Mouse (Mus musculus) myocyte (in vitro differentiated cells): Measurements from ENCODE around the gene Cntfr. TPM values are rescaled to one million over a fixed set of nuclear protein-coding genes. Genes with fewer than 3 reads are reported as not detected.

Experiments used
- H3K27me3 ChIP-seq: one replicate; pipeline ENCODE4 v1.6.1; 2011; ENCODE audit not compliant: control insufficient read depth, insufficient read depth, insufficient read length
- H3K36me3 ChIP-seq: one replicate; pipeline ENCODE4 v1.6.1; 2011; ENCODE audit not compliant: control insufficient read depth, insufficient read depth
- H3K4me2 ChIP-seq: one replicate; pipeline ENCODE4 v1.6.1; 2011; ENCODE audit warnings: low read depth, control low read depth
- H3K4me3 ChIP-seq: one replicate; pipeline ENCODE4 v1.5.1; 2011; ENCODE audit warnings: mild to moderate bottlenecking, control low read depth, moderate library complexity
- H3K79me2 ChIP-seq: one replicate; pipeline ENCODE4 v1.6.1; 2011; ENCODE audit not compliant: control insufficient read depth, insufficient read depth
- H3ac ChIP-seq: one replicate; pipeline ENCODE4 v1.6.1; 2011; ENCODE audit not compliant: control insufficient read depth, insufficient read length
- CEBPB ChIP-seq: IDR thresholded peaks from 2 replicates; pipeline ENCODE4 v1.6.1; 2011; ENCODE audit warnings: mild to moderate bottlenecking, moderate library complexity; ENCODE audit not compliant: poor library complexity, insufficient read depth, severe bottlenecking
- E2F4 ChIP-seq: IDR thresholded peaks from one replicate; pipeline ENCODE4 v1.6.1; 2011; ENCODE audit warnings: mild to moderate bottlenecking, control low read depth, moderate library complexity; ENCODE audit not compliant: insufficient read depth
- MAX ChIP-seq: IDR thresholded peaks from one replicate; pipeline ENCODE4 v1.6.1; 2011; ENCODE audit warnings: low read depth, mild to moderate bottlenecking, control low read depth
- MYOD1 ChIP-seq, 3 experiments: IDR thresholded peaks; one replicate each; pipeline ENCODE4 v1.6.1; 2011; ENCODE audit warnings: control low read depth in 2 of 3, low read depth in 2 of 3, mild to moderate bottlenecking in 2 of 3, moderate library complexity in 1 of 3; ENCODE audit not compliant: insufficient read length in 2 of 3, control insufficient read depth in 1 of 3
- MYOG ChIP-seq, 3 experiments: IDR thresholded peaks; one replicate each; pipeline ENCODE4 v1.6.1; 2011; ENCODE audit warnings: control low read depth in 2 of 3, low read depth in 2 of 3, mild to moderate bottlenecking in 2 of 3; ENCODE audit not compliant: insufficient read length in 2 of 3, control insufficient read depth in 1 of 3, insufficient read depth in 1 of 3
- POLR2A ChIP-seq: IDR thresholded peaks from one replicate; pipeline ENCODE4 v1.6.1; 2011; ENCODE audit warnings: low read depth, mild to moderate bottlenecking, control low read depth, moderate library complexity; ENCODE audit not compliant: insufficient read length
- POLR2AphosphoS2 ChIP-seq: IDR thresholded peaks from one replicate; pipeline ENCODE4 v1.6.1; 2011; ENCODE audit warnings: low read depth, control low read depth; ENCODE audit not compliant: insufficient read length
- REST ChIP-seq: IDR thresholded peaks from one replicate; pipeline ENCODE4 v1.6.1; 2011; ENCODE audit warnings: mild to moderate bottlenecking, control low read depth, moderate library complexity; ENCODE audit not compliant: insufficient read depth, insufficient read length
- SRF ChIP-seq: IDR thresholded peaks from one replicate; pipeline ENCODE4 v1.6.1; 2011; ENCODE audit warnings: low read depth; ENCODE audit not compliant: control insufficient read depth, insufficient read length
- TCF12 ChIP-seq: IDR thresholded peaks from one replicate; pipeline ENCODE4 v1.6.1; 2011; ENCODE audit warnings: mild to moderate bottlenecking, control low read depth; ENCODE audit not compliant: poor library complexity, insufficient read depth, severe bottlenecking
- TCF3 ChIP-seq: IDR thresholded peaks from one replicate; pipeline ENCODE4 v1.6.1; 2011; ENCODE audit warnings: low read depth, control low read depth; ENCODE audit not compliant: insufficient read length
- USF1 ChIP-seq: IDR thresholded peaks from one replicate; pipeline ENCODE4 v1.6.1; 2011; ENCODE audit warnings: low read depth, mild to moderate bottlenecking, control low read depth, moderate library complexity
- polyA plus RNA-seq: library from polyadenylated mRNA; unstranded; fragments of >200 nt; fragmentation: generic; extraction: Trizol; gene quantifications from one replicate; pipeline ENCODE4 v1.2.1, GENCODE M21; 2012; ENCODE audit warnings: missing spikeins

Cntfr gene
- polyA plus RNA-seq, 1 experiment: 0.06 TPM

DNA sequence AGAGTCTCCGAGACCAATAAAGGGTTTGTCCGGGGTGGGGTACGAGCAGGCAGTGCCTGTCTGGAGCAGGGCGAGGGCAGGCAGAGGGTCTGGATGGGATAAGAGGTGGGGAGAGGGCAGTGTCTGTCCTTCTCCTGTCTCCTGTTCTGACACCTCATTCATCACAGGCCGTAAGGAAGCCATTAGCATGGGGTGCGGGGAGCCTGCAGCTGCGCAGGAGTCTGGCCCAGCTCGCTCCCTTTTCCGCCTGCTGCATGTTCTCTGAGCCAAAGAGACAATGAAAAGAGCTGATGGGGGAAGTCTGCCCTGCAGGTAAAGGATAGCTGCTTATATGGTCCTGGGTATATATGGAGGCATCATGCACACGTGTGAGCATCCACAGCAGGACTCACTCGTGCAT lies 34.2 kb downstream of the Cntfr start:
- H3K36me3 ChIP-seq: no peaks in the 10 kb centered on the region
- TF ChIP-seq USF1: no peak
- H3ac ChIP-seq: no peak overlapping the region
- no peak overlapping the region for H3K4me2 ChIP-seq
- no peak overlapping the region for H3K4me3 ChIP-seq
- peaks cover 5% of the 10 kb centered on the region for H3K27me3 ChIP-seq
- H3K79me2 ChIP-seq: no peaks in the 10 kb centered on the region

GRCm38 (mm10) chr4:41660851-41661430 lies 35.9 kb downstream of the Cntfr start:
- H3K36me3 ChIP-seq: no peaks in the 10 kb centered on the region
- no peak overlapping the region for H3K4me2 ChIP-seq
- H3K4me3 ChIP-seq: no peak overlapping the region
- TF ChIP-seq MYOD1 (IDR thresholded peaks at IDR 0.05; ENCODE audit: control insufficient read depth in 1 of 3, insufficient read length in 2 of 3, low read depth in 2 of 3) (no peak), REST (no peak), TCF12 (no peak), MYOG (IDR thresholded peaks at IDR 0.05; ENCODE audit: control insufficient read depth in 1 of 3, insufficient read depth in 1 of 3, insufficient read length in 2 of 3, low read depth in 2 of 3) (no peak), MAX (no peak), CEBPB (no peak), TCF3 (no peak), USF1 (no peak), POLR2A (no peak), POLR2AphosphoS2 (no peak), E2F4 (no peak), SRF (no peak)
- no peaks in the 10 kb centered on the region for H3K79me2 ChIP-seq
- no peak overlapping the region for H3ac ChIP-seq
- peaks cover 13% of the 10 kb centered on the region for H3K27me3 ChIP-seq

- no peaks in the 10 kb centered on the region for H3K36me3 ChIP-seq
- H3K4me3 ChIP-seq: no peak overlapping the region
- H3K27me3 ChIP-seq: peaks cover 13% of the 10 kb centered on the region
- no peaks in the 10 kb centered on the region for H3K79me2 ChIP-seq
- TF ChIP-seq MYOD1 (IDR thresholded peaks at IDR 0.05; ENCODE audit: control insufficient read depth in 1 of 3, insufficient read length in 2 of 3, low read depth in 2 of 3): no peak
- TF ChIP-seq SRF: no peak
- TF ChIP-seq USF1: no peak
- no peak for TF ChIP-seq POLR2AphosphoS2
- no peak for TF ChIP-seq TCF12
- TF ChIP-seq REST: no peak
- no peak for TF ChIP-seq CEBPB
- no peak for TF ChIP-seq E2F4
- TF ChIP-seq MAX: no peak
- no peak overlapping the region for H3ac ChIP-seq
- no peak overlapping the region for H3K4me2 ChIP-seq
Measured at GRCm38 (mm10) chr4:41659556-41659955, 37.3 kb downstream of the Cntfr start.

GRCm38 (mm10) chr4:41658566-41659384 lies 38.1 kb downstream of the Cntfr start:
- H3ac ChIP-seq: no peak overlapping the region

DNA sequence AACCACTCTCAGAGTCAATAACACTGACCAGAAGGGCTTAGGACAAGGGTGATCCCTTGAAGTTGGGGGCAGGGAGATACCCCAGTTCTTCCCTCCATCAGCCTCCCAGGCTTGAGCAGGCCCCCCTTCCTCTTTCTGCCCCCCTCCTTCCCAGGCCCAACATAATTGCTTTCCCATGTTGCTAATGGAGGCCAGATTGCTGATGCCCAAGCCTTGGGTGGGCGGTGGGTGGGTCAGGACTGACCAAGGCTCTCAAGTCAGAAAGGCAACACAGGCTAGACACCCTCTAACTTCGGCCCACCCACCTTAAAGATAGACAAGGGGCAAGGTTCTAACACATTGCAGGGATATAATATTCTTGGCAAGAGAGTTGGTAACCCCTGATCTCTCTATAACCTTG lies 41.4 kb downstream of the Cntfr start:
- no peaks in the 10 kb centered on the region for H3K79me2 ChIP-seq
- no peak overlapping the region for H3K4me2 ChIP-seq
- no peak overlapping the region for H3K4me3 ChIP-seq
- no peak for TF ChIP-seq REST
- H3K27me3 ChIP-seq: peaks cover 23% of the 10 kb centered on the region
- no peak overlapping the region for H3ac ChIP-seq
- H3K36me3 ChIP-seq: no peaks in the 10 kb centered on the region

More at GRCm38 (mm10) chr4:41658566-41659384, 38.1 kb downstream of the Cntfr start:
- no peak overlapping the region for H3K4me3 ChIP-seq
- H3K36me3 ChIP-seq: no peaks in the 10 kb centered on the region
- H3K4me2 ChIP-seq: no peak overlapping the region
- H3K79me2 ChIP-seq: no peaks in the 10 kb centered on the region
- TF ChIP-seq POLR2A (no peak), TCF12 (no peak), MYOD1 (IDR thresholded peaks at IDR 0.05; ENCODE audit: control insufficient read depth in 1 of 3, insufficient read length in 2 of 3, low read depth in 2 of 3) (no peak), SRF (no peak), USF1 (no peak), MAX (no peak), POLR2AphosphoS2 (no peak), REST (no peak), E2F4 (no peak), TCF3 (no peak), MYOG (IDR thresholded peaks at IDR 0.05; ENCODE audit: control insufficient read depth in 1 of 3, insufficient read depth in 1 of 3, insufficient read length in 2 of 3, low read depth in 2 of 3) (no peak)
- H3K27me3 ChIP-seq: peaks cover 13% of the 10 kb centered on the region
